Mouse (Mus musculus) myocyte (in vitro differentiated cells): ENCODE data around the gene Tshz2. TPM values are rescaled to one million over a fixed set of nuclear protein-coding genes. Genes with fewer than 3 reads are reported as not detected.
"Not testable (repeated sequence)": the region's sequence is repeated elsewhere in the genome, so short reads cannot be mapped to it uniquely, and the experiment has no call there.

Source experiments
- H3K27me3 ChIP-seq: one replicate; pipeline ENCODE4 v1.6.1; 2011; ENCODE audit not compliant: control insufficient read depth, insufficient read depth, insufficient read length
- H3K36me3 ChIP-seq: one replicate; pipeline ENCODE4 v1.6.1; 2011; ENCODE audit not compliant: control insufficient read depth, insufficient read depth
- H3K4me2 ChIP-seq: one replicate; pipeline ENCODE4 v1.6.1; 2011; ENCODE audit warnings: low read depth, control low read depth
- H3K4me3 ChIP-seq: one replicate; pipeline ENCODE4 v1.5.1; 2011; ENCODE audit warnings: mild to moderate bottlenecking, control low read depth, moderate library complexity
- H3K79me2 ChIP-seq: one replicate; pipeline ENCODE4 v1.6.1; 2011; ENCODE audit not compliant: control insufficient read depth, insufficient read depth
- H3ac ChIP-seq: one replicate; pipeline ENCODE4 v1.6.1; 2011; ENCODE audit not compliant: control insufficient read depth, insufficient read length
- CEBPB ChIP-seq: IDR thresholded peaks from 2 replicates; pipeline ENCODE4 v1.6.1; 2011; ENCODE audit warnings: mild to moderate bottlenecking, moderate library complexity; ENCODE audit not compliant: poor library complexity, insufficient read depth, severe bottlenecking
- E2F4 ChIP-seq: IDR thresholded peaks from one replicate; pipeline ENCODE4 v1.6.1; 2011; ENCODE audit warnings: mild to moderate bottlenecking, control low read depth, moderate library complexity; ENCODE audit not compliant: insufficient read depth
- MAX ChIP-seq: IDR thresholded peaks from one replicate; pipeline ENCODE4 v1.6.1; 2011; ENCODE audit warnings: low read depth, mild to moderate bottlenecking, control low read depth
- MYOD1 ChIP-seq, 3 experiments: IDR thresholded peaks; one replicate each; pipeline ENCODE4 v1.6.1; 2011; ENCODE audit warnings: control low read depth in 2 of 3, low read depth in 2 of 3, mild to moderate bottlenecking in 2 of 3, moderate library complexity in 1 of 3; ENCODE audit not compliant: insufficient read length in 2 of 3, control insufficient read depth in 1 of 3
- MYOG ChIP-seq, 3 experiments: IDR thresholded peaks; one replicate each; pipeline ENCODE4 v1.6.1; 2011; ENCODE audit warnings: control low read depth in 2 of 3, low read depth in 2 of 3, mild to moderate bottlenecking in 2 of 3; ENCODE audit not compliant: insufficient read length in 2 of 3, control insufficient read depth in 1 of 3, insufficient read depth in 1 of 3
- POLR2A ChIP-seq: IDR thresholded peaks from one replicate; pipeline ENCODE4 v1.6.1; 2011; ENCODE audit warnings: low read depth, mild to moderate bottlenecking, control low read depth, moderate library complexity; ENCODE audit not compliant: insufficient read length
- POLR2AphosphoS2 ChIP-seq: IDR thresholded peaks from one replicate; pipeline ENCODE4 v1.6.1; 2011; ENCODE audit warnings: low read depth, control low read depth; ENCODE audit not compliant: insufficient read length
- REST ChIP-seq: IDR thresholded peaks from one replicate; pipeline ENCODE4 v1.6.1; 2011; ENCODE audit warnings: mild to moderate bottlenecking, control low read depth, moderate library complexity; ENCODE audit not compliant: insufficient read depth, insufficient read length
- SRF ChIP-seq: IDR thresholded peaks from one replicate; pipeline ENCODE4 v1.6.1; 2011; ENCODE audit warnings: low read depth; ENCODE audit not compliant: control insufficient read depth, insufficient read length
- TCF12 ChIP-seq: IDR thresholded peaks from one replicate; pipeline ENCODE4 v1.6.1; 2011; ENCODE audit warnings: mild to moderate bottlenecking, control low read depth; ENCODE audit not compliant: poor library complexity, insufficient read depth, severe bottlenecking
- TCF3 ChIP-seq: IDR thresholded peaks from one replicate; pipeline ENCODE4 v1.6.1; 2011; ENCODE audit warnings: low read depth, control low read depth; ENCODE audit not compliant: insufficient read length
- USF1 ChIP-seq: IDR thresholded peaks from one replicate; pipeline ENCODE4 v1.6.1; 2011; ENCODE audit warnings: low read depth, mild to moderate bottlenecking, control low read depth, moderate library complexity
- polyA plus RNA-seq: library from polyadenylated mRNA; unstranded; fragments of >200 nt; fragmentation: generic; extraction: Trizol; gene quantifications from one replicate; pipeline ENCODE4 v1.2.1, GENCODE M21; 2012; ENCODE audit warnings: missing spikeins

Tshz2 gene
- polyA plus RNA-seq, 1 experiment, result not detected

- no peaks in the 10 kb centered on the region for H3K79me2 ChIP-seq
- TF ChIP-seq E2F4, result no peak
- TF ChIP-seq POLR2A, result no peak
- TF ChIP-seq CEBPB, result no peak
- no peak for TF ChIP-seq MYOG (IDR thresholded peaks at IDR 0.05; ENCODE audit: control insufficient read depth in 1 of 3, insufficient read depth in 1 of 3, insufficient read length in 2 of 3, low read depth in 2 of 3)
- no peak for TF ChIP-seq TCF12
- TF ChIP-seq MAX, result no peak
- TF ChIP-seq TCF3, result no peak
- no peak for TF ChIP-seq POLR2AphosphoS2
- no peak for TF ChIP-seq SRF
- TF ChIP-seq REST, result no peak
- no peak for TF ChIP-seq USF1
- TF ChIP-seq MYOD1 (IDR thresholded peaks at IDR 0.05; ENCODE audit: control insufficient read depth in 1 of 3, insufficient read length in 2 of 3, low read depth in 2 of 3), result no peak
- H3K4me3 ChIP-seq, result no peak overlapping the region
- H3K27me3 ChIP-seq, result no peaks in the 10 kb centered on the region
- H3ac ChIP-seq, result no peak overlapping the region
- no peaks in the 10 kb centered on the region for H3K36me3 ChIP-seq
- no peak overlapping the region for H3K4me2 ChIP-seq
Observed at GRCm38 (mm10) chr2:169843553-169843952, 210.7 kb downstream of the Tshz2 start.

DNA sequence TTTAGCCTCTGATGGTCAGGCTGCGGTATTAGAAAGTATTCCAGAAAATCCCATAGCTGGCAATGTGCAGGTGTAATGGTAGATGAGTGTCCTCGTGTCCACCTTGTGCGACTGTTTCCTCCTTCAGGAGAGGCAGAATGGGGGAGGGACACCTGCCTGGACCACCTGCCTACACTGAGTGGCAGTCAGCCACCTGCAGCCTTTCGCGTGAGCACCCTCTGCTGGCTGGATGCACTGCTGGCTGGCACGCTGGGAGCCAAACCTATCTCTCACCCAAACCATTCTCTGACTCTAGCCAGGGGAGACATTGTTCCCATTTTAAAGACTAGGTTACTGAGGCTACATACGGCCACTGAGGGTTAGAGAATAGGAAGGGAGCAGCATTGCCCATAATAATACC, 216.3 kb downstream of the Tshz2 start:
- Histone ChIP-seq H3K36me3 (no peaks in the 10 kb centered on the region), H3K4me3 (no peak overlapping the region), H3K4me2 (no peak overlapping the region), H3K27me3 (no peaks in the 10 kb centered on the region), H3ac (no peak overlapping the region), H3K79me2 (no peaks in the 10 kb centered on the region)
- TF ChIP-seq TCF3 (no peak), SRF (no peak), MAX (no peak)

DNA sequence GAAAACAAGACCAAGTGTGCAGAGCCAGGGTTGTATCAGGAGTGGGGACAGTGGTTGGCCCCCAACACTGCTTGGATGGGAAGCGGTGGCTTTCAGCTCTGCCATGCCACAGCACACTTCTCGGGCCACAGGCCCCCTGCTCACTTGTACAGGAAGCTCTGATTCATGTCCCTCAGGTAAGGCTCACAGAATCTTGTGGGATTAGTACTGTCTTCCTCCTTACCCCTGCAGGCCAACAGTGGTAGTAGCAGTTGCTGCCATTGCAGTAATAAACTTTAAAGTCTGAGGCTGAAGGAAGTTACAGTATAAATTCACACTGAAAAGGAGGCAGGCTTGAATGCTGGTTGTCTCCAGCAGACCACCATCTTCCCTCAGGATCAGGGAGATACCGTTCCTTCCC, 216.7 kb downstream of the Tshz2 start:
- Histone ChIP-seq H3K4me3 (no peak overlapping the region), H3K79me2 (no peaks in the 10 kb centered on the region), H3K27me3 (no peaks in the 10 kb centered on the region), H3K4me2 (no peak overlapping the region), H3K36me3 (no peaks in the 10 kb centered on the region), H3ac (no peak overlapping the region)
- TF ChIP-seq SRF (no peak), CEBPB (no peak), REST (no peak), MYOG (IDR thresholded peaks at IDR 0.05; ENCODE audit: control insufficient read depth in 1 of 3, insufficient read depth in 1 of 3, insufficient read length in 2 of 3, low read depth in 2 of 3) (no peak), USF1 (no peak), E2F4 (no peak), POLR2A (no peak), TCF3 (no peak), MYOD1 (IDR thresholded peaks at IDR 0.05; ENCODE audit: control insufficient read depth in 1 of 3, insufficient read length in 2 of 3, low read depth in 2 of 3) (no peak), MAX (no peak), POLR2AphosphoS2 (no peak), TCF12 (no peak)

DNA sequence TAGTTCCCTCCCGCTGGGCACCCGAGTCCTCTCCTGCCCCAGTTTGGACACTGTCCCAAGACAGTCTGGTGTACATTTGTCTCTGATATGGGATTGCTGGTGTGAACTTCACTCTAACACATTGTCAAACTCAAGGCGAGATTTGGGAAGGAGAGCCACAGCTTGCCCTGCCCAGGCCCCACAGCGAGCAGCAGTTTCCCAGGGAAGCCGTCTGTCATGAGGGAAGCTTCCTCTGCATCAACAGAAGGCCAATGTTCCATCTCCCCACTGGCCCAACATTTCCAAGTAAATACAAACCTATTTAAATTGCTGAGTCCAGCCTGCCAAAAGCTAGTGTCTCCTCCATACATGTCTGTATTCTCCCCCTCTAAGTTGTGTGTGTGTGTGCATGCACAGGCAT, 218.8 kb downstream of the Tshz2 start:
- no peak overlapping the region for H3K4me2 ChIP-seq
- no peak overlapping the region for H3ac ChIP-seq
- no peak for TF ChIP-seq MAX
- no peak for TF ChIP-seq MYOD1 (IDR thresholded peaks at IDR 0.05; ENCODE audit: control insufficient read depth in 1 of 3, insufficient read length in 2 of 3, low read depth in 2 of 3)
- TF ChIP-seq E2F4, result no peak
- TF ChIP-seq CEBPB, result no peak
- TF ChIP-seq SRF, result no peak
- no peak for TF ChIP-seq TCF3
- TF ChIP-seq POLR2AphosphoS2, result no peak
- no peak for TF ChIP-seq POLR2A
- H3K27me3 ChIP-seq, result no peaks in the 10 kb centered on the region
- H3K79me2 ChIP-seq, result no peaks in the 10 kb centered on the region
- H3K4me3 ChIP-seq, result no peak overlapping the region
- H3K36me3 ChIP-seq, result no peaks in the 10 kb centered on the region

GRCm38 (mm10) chr2:169854491-169854890, 221.7 kb downstream of the Tshz2 start:
- no peaks in the 10 kb centered on the region for H3K36me3 ChIP-seq
- H3K79me2 ChIP-seq, result no peaks in the 10 kb centered on the region
- no peak for TF ChIP-seq MAX
- no peak for TF ChIP-seq REST
- TF ChIP-seq USF1, result no peak
- no peak for TF ChIP-seq MYOD1 (IDR thresholded peaks at IDR 0.05; ENCODE audit: control insufficient read depth in 1 of 3, insufficient read length in 2 of 3, low read depth in 2 of 3)
- TF ChIP-seq TCF12, result no peak
- no peak for TF ChIP-seq CEBPB
- no peak for TF ChIP-seq POLR2AphosphoS2
- no peak for TF ChIP-seq E2F4
- TF ChIP-seq SRF, result no peak
- TF ChIP-seq TCF3, result no peak
- TF ChIP-seq POLR2A, result no peak
- TF ChIP-seq MYOG (IDR thresholded peaks at IDR 0.05; ENCODE audit: control insufficient read depth in 1 of 3, insufficient read depth in 1 of 3, insufficient read length in 2 of 3, low read depth in 2 of 3), result no peak
- no peak overlapping the region for H3ac ChIP-seq
- H3K4me2 ChIP-seq, result no peak overlapping the region
- H3K27me3 ChIP-seq, result no peaks in the 10 kb centered on the region
- H3K4me3 ChIP-seq, result no peak overlapping the region

DNA sequence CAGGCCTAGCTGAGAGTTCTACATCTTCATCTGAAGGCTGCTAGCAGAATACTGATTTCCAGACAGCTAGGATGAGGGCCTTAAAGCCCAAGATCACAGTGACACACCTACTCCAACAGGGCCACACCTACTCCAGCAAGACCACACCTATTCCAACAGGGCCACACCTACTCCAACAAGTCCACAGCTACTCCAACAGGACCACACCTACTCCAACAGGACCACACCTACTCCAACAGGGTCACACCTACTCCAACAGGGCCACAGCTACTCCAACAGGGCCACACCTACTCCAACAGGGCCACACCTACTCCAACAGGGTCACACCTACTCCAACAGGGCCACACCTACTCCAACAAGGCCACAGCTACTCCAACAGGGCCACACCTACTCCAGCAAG, 224.2 kb downstream of the Tshz2 start:
- not testable (repeated sequence) for H3K4me2 ChIP-seq, H3K27me3 ChIP-seq, H3K36me3 ChIP-seq, H3K79me2 ChIP-seq, H3K4me3 ChIP-seq, H3ac ChIP-seq
